Mouse (Mus musculus) limb, embryonic 13.5 days (tissue): ENCODE results near the gene Itm2c. TPM values are rescaled to one million over a fixed set of nuclear protein-coding genes. Genes with fewer than 3 reads are reported as not detected.

ENCODE experiments used
- ATAC-seq: fragments of 200-750 bp; cut with Nextera tagmentation; 2 replicates; pipeline ENCODE4 v1.8.0; 2017; ENCODE audit warnings: low read depth, moderate number of reproducible peaks, moderate TSS enrichment; ENCODE audit not compliant: low FRiP score
- H3K27ac ChIP-seq: fragments of 300-500 bp; sonication (generic); 2 replicates; pipeline ENCODE4 v1.5.1; 2015; ENCODE audit warnings: inconsistent platforms, mild to moderate bottlenecking, moderate library complexity
- H3K27me3 ChIP-seq: fragments of 300-500 bp; sonication (generic); 2 replicates; pipeline ENCODE4 v1.6.1; 2015; ENCODE audit warnings: mild to moderate bottlenecking, inconsistent platforms
- H3K36me3 ChIP-seq: fragments of 300-500 bp; sonication (generic); 2 replicates; pipeline ENCODE4 v1.6.1; 2015; ENCODE audit warnings: inconsistent platforms, mild to moderate bottlenecking, moderate library complexity
- H3K4me1 ChIP-seq: fragments of 300-500 bp; sonication (generic); 2 replicates; pipeline ENCODE4 v1.6.1; 2015; ENCODE audit warnings: inconsistent platforms
- H3K4me2 ChIP-seq: fragments of 300-500 bp; sonication (generic); replicated peaks from 2 replicates; pipeline ENCODE4 v1.6.1; 2015; ENCODE audit warnings: inconsistent platforms, mild to moderate bottlenecking, moderate library complexity
- H3K4me3 ChIP-seq: fragments of 300-500 bp; sonication (generic); 2 replicates; pipeline ENCODE4 v1.5.1; 2015; ENCODE audit warnings: moderate library complexity, mild to moderate bottlenecking, inconsistent platforms
- H3K9ac ChIP-seq: fragments of 300-500 bp; sonication (generic); 2 replicates; pipeline ENCODE4 v1.6.1; 2015; ENCODE audit warnings: mild to moderate bottlenecking, inconsistent platforms
- H3K9me3 ChIP-seq: fragments of 300-500 bp; sonication (generic); 2 replicates; pipeline ENCODE4 v1.6.1; 2016; ENCODE audit warnings: inconsistent platforms
- WGBS: fragments of 180-500 bp; shearing (Covaris S2); methylation state at CpG from one replicate; pipeline ENCODE4 v1.1.7; 2015; 5-methylcytosine and 5-hydroxymethylcytosine counted together
- polyA plus RNA-seq: library from polyadenylated mRNA; unstranded; fragments of >200 nt; fragmentation: Nextera tagmentation; extraction: Ambion mirVana; gene quantifications from 2 replicates; pipeline ENCODE4 v1.2.1, GENCODE M21; 2015

Itm2c gene
- polyA plus RNA-seq, 1 experiment from 2014 or later: 290 TPM

GRCm38 (mm10) chr1:85900521-85901333, 6.6 kb downstream of the Itm2c start:
- peaks cover 68% of the 10 kb centered on the region for H3K4me1 ChIP-seq
- WGBS: 65% methylated on average over 7 of the region's 7 CpGs

GRCm38 (mm10) chr1:85901516-85902107, 7.5 kb downstream of the Itm2c start:
- H3K27me3 ChIP-seq: no peaks in the 10 kb centered on the region
- no peaks in the 10 kb centered on the region for H3K9me3 ChIP-seq
- H3K4me3 ChIP-seq: no peak overlapping the region
- H3K36me3 ChIP-seq: peaks cover 39% of the 10 kb centered on the region
- no peak overlapping the region for H3K4me2 ChIP-seq
- no peak for ATAC-seq
- H3K9ac ChIP-seq: no peak overlapping the region
- 73% methylated on average over 3 of the region's 3 CpGs for WGBS
- H3K4me1 ChIP-seq: peaks cover 59% of the 10 kb centered on the region
- no peak overlapping the region; the same call in 1 of the 2 replicates for H3K27ac ChIP-seq

More at GRCm38 (mm10) chr1:85900521-85901333, 6.6 kb downstream of the Itm2c start:
- 0 out of 2 replicates have a peak overlapping the region, but pooled peaks have one; percentile 13 for H3K9ac ChIP-seq
- peak overlapping the region; percentile 39; the same call in 1 of the 2 replicates for H3K27ac ChIP-seq
- H3K36me3 ChIP-seq: peaks cover 30% of the 10 kb centered on the region
- no peak for ATAC-seq
- 0 out of 2 replicates have a peak overlapping the region, but pooled peaks have one; percentile 9 for H3K4me2 ChIP-seq
- no peak overlapping the region for H3K4me3 ChIP-seq
- no peaks in the 10 kb centered on the region for H3K27me3 ChIP-seq
- H3K9me3 ChIP-seq: no peaks in the 10 kb centered on the region

- H3K9ac ChIP-seq: no peak overlapping the region
- H3K36me3 ChIP-seq: peaks cover 44% of the 10 kb centered on the region
- no peaks in the 10 kb centered on the region for H3K27me3 ChIP-seq
- no peaks in the 10 kb centered on the region for H3K9me3 ChIP-seq
- no peak overlapping the region for H3K4me2 ChIP-seq
- no peak overlapping the region for H3K4me3 ChIP-seq
- peaks cover 54% of the 10 kb centered on the region for H3K4me1 ChIP-seq
- no peak overlapping the region; the same call in 1 of the 2 replicates for H3K27ac ChIP-seq
- ATAC-seq: no peak
- 56% methylated on average over 7 of the region's 7 CpGs for WGBS
These were observed 8.1 kb downstream of the Itm2c start for GRCm38 (mm10) chr1:85902108-85902561.

- Histone ChIP-seq H3K9me3 (no peaks in the 10 kb centered on the region), H3K36me3 (peaks cover 72% of the 10 kb centered on the region), H3K4me1 (peaks cover 6% of the 10 kb centered on the region), H3K9ac (no peak overlapping the region), H3K4me3 (no peak overlapping the region), H3K27me3 (no peaks in the 10 kb centered on the region), H3K27ac (no peak overlapping the region), H3K4me2 (no peak overlapping the region)
- no peak for ATAC-seq
- 74% methylated on average over 12 of the region's 12 CpGs for WGBS
These were observed 12.8 kb downstream of the Itm2c start for GRCm38 (mm10) chr1:85906892-85907291.

- WGBS: 69% methylated on average over 13 of the region's 13 CpGs
- Histone ChIP-seq H3K9me3 (no peaks in the 10 kb centered on the region), H3K36me3 (peaks cover 59% of the 10 kb centered on the region), H3K4me2 (no peak overlapping the region), H3K9ac (no peak overlapping the region), H3K27ac (no peak overlapping the region), H3K27me3 (no peaks in the 10 kb centered on the region), H3K4me3 (no peak overlapping the region), H3K4me1 (no peaks in the 10 kb centered on the region)
- ATAC-seq: no peak
These were observed 14.9 kb downstream of the Itm2c start for GRCm38 (mm10) chr1:85908754-85909590.

- Histone ChIP-seq H3K4me2 (no peak overlapping the region), H3K36me3 (peaks cover 17% of the 10 kb centered on the region), H3K9ac (no peak overlapping the region), H3K27me3 (no peaks in the 10 kb centered on the region), H3K4me3 (no peak overlapping the region), H3K9me3 (no peaks in the 10 kb centered on the region), H3K4me1 (no peaks in the 10 kb centered on the region), H3K27ac (no peak overlapping the region)
- no peak for ATAC-seq
- WGBS: 95% methylated on average over 7 of the region's 7 CpGs
These were observed 19.1 kb downstream of the Itm2c start for GRCm38 (mm10) chr1:85913078-85913755.

- Histone ChIP-seq H3K27ac (no peak overlapping the region), H3K4me1 (no peaks in the 10 kb centered on the region), H3K27me3 (no peaks in the 10 kb centered on the region), H3K36me3 (peaks cover 2% of the 10 kb centered on the region; the same call in 1 of the 2 replicates), H3K9me3 (peaks cover 4% of the 10 kb centered on the region; the same call in 1 of the 2 replicates), H3K9ac (no peak overlapping the region), H3K4me2 (no peak overlapping the region), H3K4me3 (no peak overlapping the region)
- ATAC-seq: no peak
These were observed 21.8 kb downstream of the Itm2c start for GRCm38 (mm10) chr1:85915890-85916289.

GRCm38 (mm10) chr1:85916830-85917450, 22.9 kb downstream of the Itm2c start:
- WGBS: 66% methylated on average over 4 of the region's 4 CpGs
- ATAC-seq: no peak
- Histone ChIP-seq H3K9ac (no peak overlapping the region), H3K27me3 (no peaks in the 10 kb centered on the region), H3K27ac (no peak overlapping the region), H3K4me2 (no peak overlapping the region), H3K4me1 (0 out of 2 replicates have a peak, but pooled peaks cover 3% of the 10 kb centered on the region), H3K4me3 (no peak overlapping the region), H3K36me3 (no peaks in the 10 kb centered on the region), H3K9me3 (peaks cover 4% of the 10 kb centered on the region; the same call in 1 of the 2 replicates)

- no peak overlapping the region for H3K4me3 ChIP-seq
- H3K9ac ChIP-seq: no peak overlapping the region
- no peak for ATAC-seq
- no peaks in the 10 kb centered on the region for H3K27me3 ChIP-seq
- no peak overlapping the region for H3K27ac ChIP-seq
- no peak overlapping the region for H3K4me2 ChIP-seq
- peaks cover 4% of the 10 kb centered on the region; the same call in 1 of the 2 replicates for H3K9me3 ChIP-seq
- 73% methylated on average over 7 of the region's 7 CpGs for WGBS
- H3K4me1 ChIP-seq: peaks cover 9% of the 10 kb centered on the region; the same call in 1 of the 2 replicates
- no peaks in the 10 kb centered on the region for H3K36me3 ChIP-seq
These were observed 25.5 kb downstream of the Itm2c start for GRCm38 (mm10) chr1:85919621-85920020.

GRCm38 (mm10) chr1:85921725-85922124, 27.6 kb downstream of the Itm2c start:
- WGBS: 82% methylated on average over 7 of the region's 7 CpGs

More at GRCm38 (mm10) chr1:85921725-85922124, 27.6 kb downstream of the Itm2c start:
- ATAC-seq: no peak
- no peaks in the 10 kb centered on the region for H3K36me3 ChIP-seq
- no peak overlapping the region for H3K4me2 ChIP-seq
- no peak overlapping the region for H3K27ac ChIP-seq
- H3K9ac ChIP-seq: no peak overlapping the region
- no peaks in the 10 kb centered on the region for H3K27me3 ChIP-seq
- peaks cover 9% of the 10 kb centered on the region; the same call in 1 of the 2 replicates for H3K4me1 ChIP-seq
- peaks cover 4% of the 10 kb centered on the region; the same call in 1 of the 2 replicates for H3K9me3 ChIP-seq
- no peak overlapping the region for H3K4me3 ChIP-seq
